Comparison of ENCODE assay signal across 8 mouse cellular contexts in the genomic region with DNA sequence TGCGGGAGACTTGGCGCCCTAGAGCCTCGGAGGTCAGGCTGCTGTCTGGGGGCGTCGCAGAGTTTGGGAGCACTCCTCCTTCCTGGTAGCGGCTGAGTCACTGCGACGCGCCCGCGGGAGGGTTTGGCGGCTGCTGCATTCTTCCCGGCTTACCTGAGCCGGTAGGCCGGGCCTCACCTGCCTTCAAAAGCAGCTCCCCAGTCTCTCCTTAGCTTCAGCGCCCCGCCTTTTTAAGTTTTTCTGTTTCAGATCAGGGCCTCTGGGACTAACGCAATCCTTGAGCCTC. TPM values are rescaled to one million over a fixed set of nuclear protein-coding genes. Genes with fewer than 3 reads are reported as not detected.
A peak's percentile ranks its signal among the peaks of the same experiment; 100 is the strongest.
DNase-seq lines count a peak whose midpoint lies in the region; ATAC-seq lines count a peak whose summit lies in the region.

A gene (minus strand): TSS at position 210 of the 286 bp plus-strand sequence.

- H3K4me3 ChIP-seq in kidney, embryonic 14.5 days (ENCODE audit: low read length) = peak within 1 kb of the TSS; percentile 51
- peak within 1 kb of the TSS; percentile 95 for H3K4me3 ChIP-seq in embryonic facial prominence, embryonic 14.5 days (ENCODE audit: low read depth, low read length)
- peak within 1 kb of the TSS; percentile 76 for H3K4me3 ChIP-seq in intestine, embryonic 16.5 days (ENCODE audit: low read length)
- peak within 1 kb of the TSS; percentile 59 for H3K4me3 ChIP-seq in midbrain, embryonic 12.5 days

- H3K27ac ChIP-seq in kidney, embryonic 14.5 days (ENCODE audit: low read depth, low read length) = peak within 1 kb of the TSS; percentile 42; the same call in 1 of the 2 replicates
- H3K27ac ChIP-seq in embryonic facial prominence, embryonic 14.5 days (replicated peaks; ENCODE audit: low read depth, low read length) = peak within 1 kb of the TSS; percentile 92
- H3K27ac ChIP-seq in intestine, embryonic 16.5 days (ENCODE audit: low read length) = peak within 1 kb of the TSS; percentile 61
- no peak within 1 kb of the TSS for H3K27ac ChIP-seq in midbrain, embryonic 12.5 days (replicated peaks)

- peak within 1 kb of the TSS; percentile 53 for H3K4me2 ChIP-seq in kidney, embryonic 14.5 days (replicated peaks; ENCODE audit: low read depth, low read length)
- peak within 1 kb of the TSS; percentile 83 for H3K4me2 ChIP-seq in embryonic facial prominence, embryonic 14.5 days (ENCODE audit: low read depth, low read length)
- peak within 1 kb of the TSS; percentile 89 for H3K4me2 ChIP-seq in intestine, embryonic 16.5 days (ENCODE audit: low read depth, low read length)
- H3K4me2 ChIP-seq in midbrain, embryonic 12.5 days (replicated peaks) = peak within 1 kb of the TSS; percentile 96

- peaks cover 26% of the 10 kb centered on the region for H3K4me1 ChIP-seq in kidney, embryonic 14.5 days (ENCODE audit: control insufficient read depth, insufficient read depth, low read length)
- H3K4me1 ChIP-seq in embryonic facial prominence, embryonic 14.5 days (ENCODE audit: control insufficient read depth, insufficient read depth, low read length) = peaks cover 37% of the 10 kb centered on the region
- peaks cover 33% of the 10 kb centered on the region for H3K4me1 ChIP-seq in intestine, embryonic 16.5 days (ENCODE audit: control insufficient read depth, insufficient read depth, low read length)
- peaks cover 38% of the 10 kb centered on the region for H3K4me1 ChIP-seq in midbrain, embryonic 12.5 days

- peak within 1 kb of the TSS; percentile 48 for H3K9ac ChIP-seq in kidney, embryonic 14.5 days (ENCODE audit: low read depth, low read length)
- H3K9ac ChIP-seq in embryonic facial prominence, embryonic 14.5 days (ENCODE audit: low read depth, low read length) = peak within 1 kb of the TSS; percentile 88
- peak within 1 kb of the TSS; percentile 82 for H3K9ac ChIP-seq in intestine, embryonic 16.5 days (ENCODE audit: low read depth, low read length)
- H3K9ac ChIP-seq in midbrain, embryonic 12.5 days (replicated peaks) = peak within 1 kb of the TSS; percentile 66; the same call in 1 of the 2 replicates

- no peak for DNase-seq in kidney, postnatal 25 days
- DNase-seq in embryonic facial prominence, embryonic 14.5 days (ENCODE audit: low spot score) = peak; percentile 71
- DNase-seq in cerebellum, postnatal 4 days (ENCODE audit: low spot score in 2 of 2) = no peak
- no peak for DNase-seq in adrenal gland, adult 18-20 months (ENCODE audit: low spot score in 2 of 2)
- no peak for DNase-seq in retina, postnatal 1 day

- peaks cover 17% of the 10 kb centered on the region for H3K27me3 ChIP-seq in kidney, embryonic 14.5 days (ENCODE audit: control insufficient read depth, insufficient read depth, low read length)
- H3K27me3 ChIP-seq in embryonic facial prominence, embryonic 14.5 days (replicated peaks; ENCODE audit: control insufficient read depth, insufficient read depth, low read length) = no peaks in the 10 kb centered on the region
- no peaks in the 10 kb centered on the region for H3K27me3 ChIP-seq in intestine, embryonic 16.5 days (replicated peaks; ENCODE audit: control insufficient read depth, insufficient read depth, low read length)
- peaks cover 67% of the 10 kb centered on the region for H3K27me3 ChIP-seq in midbrain, embryonic 12.5 days

- ATAC-seq in kidney, embryonic 14.5 days (ENCODE audit: low FRiP score, low TSS enrichment) = no peak
- ATAC-seq in embryonic facial prominence, embryonic 14.5 days (ENCODE audit: low read depth) = peak; percentile 21; the same call in 1 of the 2 replicates
- ATAC-seq in intestine, embryonic 16.5 days = peak; percentile 38
- no peak for ATAC-seq in midbrain, embryonic 12.5 days (ENCODE audit: low FRiP score, low read depth)

- no peaks in the 10 kb centered on the region for H3K36me3 ChIP-seq in kidney, embryonic 14.5 days (ENCODE audit: control insufficient read depth, insufficient read depth, low read length)
- peaks cover 11% of the 10 kb centered on the region; the same call in 1 of the 2 replicates for H3K36me3 ChIP-seq in embryonic facial prominence, embryonic 14.5 days (ENCODE audit: control insufficient read depth, insufficient read depth, low read length)
- H3K36me3 ChIP-seq in intestine, embryonic 16.5 days (ENCODE audit: control insufficient read depth, insufficient read depth, low read length) = no peaks in the 10 kb centered on the region
- no peaks in the 10 kb centered on the region for H3K36me3 ChIP-seq in midbrain, embryonic 12.5 days

- 5% methylated on average over 18 of the region's 18 CpGs for WGBS in kidney, embryonic 14.5 days
- 4% methylated on average over 4 of the region's 18 CpGs for WGBS in embryonic facial prominence, embryonic 14.5 days
- 6% methylated on average over 17 of the region's 18 CpGs for WGBS in intestine, embryonic 16.5 days
- 3% methylated on average over 14 of the region's 18 CpGs for WGBS in midbrain, embryonic 12.5 days

- no peaks in the 10 kb centered on the region for H3K9me3 ChIP-seq in kidney, embryonic 14.5 days (ENCODE audit: control insufficient read depth, low read length)
- H3K9me3 ChIP-seq in embryonic facial prominence, embryonic 14.5 days (ENCODE audit: control insufficient read depth, low read length) = no peaks in the 10 kb centered on the region
- H3K9me3 ChIP-seq in intestine, embryonic 16.5 days (ENCODE audit: control insufficient read depth, low read length) = no peaks in the 10 kb centered on the region
- no peaks in the 10 kb centered on the region for H3K9me3 ChIP-seq in midbrain, embryonic 12.5 days

RNA-seq across cellular contexts. Expression of the gene that starts here (rescaled TPM):
- polyA plus RNA-seq in kidney, embryonic 14.5 days (2014; fragmentation: Nextera tagmentation; extraction: Ambion mirVana) = 15.7 and 26.1 TPM in 2 replicates
- 54.5 and 64.6 TPM in 2 replicates for polyA plus RNA-seq in embryonic facial prominence, embryonic 14.5 days (2014; fragmentation: Nextera tagmentation; extraction: Ambion mirVana)
- polyA plus RNA-seq in intestine, embryonic 16.5 days (2015; fragmentation: Nextera tagmentation; extraction: Ambion mirVana) = 6.5 and 8.8 TPM in 2 replicates
- 7.6 and 11.7 TPM in 2 replicates for polyA plus RNA-seq in midbrain, embryonic 12.5 days (2016; fragmentation: Nextera tagmentation; extraction: Ambion mirVana)
- total RNA-seq in adrenal gland, adult 18-20 months (2021) = 1 to 10 TPM in 1 of 2 experiments, under 1 TPM in 1; 0.42 to 1.2 TPM

Comparison
In these comparisons a context has a peak if more than half of its experiments do, and no peak if none do; other contexts are left out.
1. ATAC-seq: peak in embryonic facial prominence, embryonic 14.5 days (single experiment) and intestine, embryonic 16.5 days (single experiment); none in kidney, embryonic 14.5 days (single experiment) and midbrain, embryonic 12.5 days (single experiment).
2. Peak in every context shown above with its lines, with median percentiles within 50 percentile points of each other: H3K4me2 ChIP-seq, H3K4me3 ChIP-seq and H3K9ac ChIP-seq.